Mouse (Mus musculus) MEL (cell line): ENCODE results near the gene Syt7. TPM values are rescaled to one million over a fixed set of nuclear protein-coding genes. Genes with fewer than 3 reads are reported as not detected.

Experiments
- DNase-seq: peaks from one replicate; pipeline ENCODE4 v3.0.0; 2011; ENCODE audit warnings: low read depth, low spot score
- H3K27ac ChIP-seq: 2 replicates; pipeline ENCODE4 v1.5.1; 2012; ENCODE audit warnings: low read depth, mild to moderate bottlenecking, control low read depth, low read length, moderate library complexity; ENCODE audit not compliant: control insufficient read depth
- H3K27me3 ChIP-seq, 2 experiments: fragments of 150-350 bp in 1 of 2; sonication (generic) in 1 of 2; 2 replicates each; pipeline ENCODE4 v1.6.1; 2012; ENCODE audit warnings: low read length in 2 of 2, mild to moderate bottlenecking in 2 of 2, improper control_type of control experiment in 1 of 2, moderate library complexity in 1 of 2; ENCODE audit not compliant: insufficient read depth in 2 of 2, control insufficient read depth in 1 of 2
- H3K36me3 ChIP-seq, 2 experiments: 2 replicates each; pipeline ENCODE4 v1.6.1; 2012 to 2014; ENCODE audit warnings: low read length in 2 of 2, improper control_type of control experiment in 1 of 2, inconsistent platforms in 1 of 2, mild to moderate bottlenecking in 1 of 2; ENCODE audit not compliant: insufficient read depth in 2 of 2, control insufficient read depth in 1 of 2
- H3K4me1 ChIP-seq, 2 experiments: fragments of 150-350 bp in 1 of 2; sonication (generic) in 1 of 2; 2 replicates each; pipeline ENCODE4 v1.6.1; 2012; ENCODE audit warnings: low read length in 2 of 2, improper control_type of control experiment in 1 of 2, mild to moderate bottlenecking in 1 of 2; ENCODE audit not compliant: insufficient read depth in 2 of 2, control insufficient read depth in 1 of 2
- H3K4me3 ChIP-seq, 2 experiments: fragments of 150-350 bp in 1 of 2; sonication (generic) in 1 of 2; 2 replicates each; pipeline ENCODE4 v1.5.1; 2012; ENCODE audit warnings: low read depth in 2 of 2, low read length in 2 of 2, mild to moderate bottlenecking in 2 of 2, moderate library complexity in 2 of 2, control low read depth in 1 of 2, improper control_type of control experiment in 1 of 2; ENCODE audit not compliant: control insufficient read depth in 1 of 2, insufficient read depth in 1 of 2
- H3K79me2 ChIP-seq: 2 replicates; pipeline ENCODE4 v1.6.1; 2012; ENCODE audit warnings: mild to moderate bottlenecking, low read length, moderate library complexity; ENCODE audit not compliant: control insufficient read depth, poor library complexity, insufficient read depth
- H3K9ac ChIP-seq: 2 replicates; pipeline ENCODE4 v1.6.1; 2012; ENCODE audit warnings: low read depth, mild to moderate bottlenecking, control low read depth, low read length, moderate library complexity; ENCODE audit not compliant: control insufficient read depth, poor library complexity, severe bottlenecking
- H3K9me3 ChIP-seq: fragments of 150-350 bp; sonication (generic); replicated peaks from 2 replicates; pipeline ENCODE4 v1.6.1; 2012; ENCODE audit warnings: mild to moderate bottlenecking, low read length, improper control_type of control experiment, moderate library complexity; ENCODE audit not compliant: insufficient read depth
- BHLHE40 ChIP-seq: IDR thresholded peaks from 2 replicates; pipeline ENCODE4 v1.6.1; 2012; ENCODE audit warnings: low read depth, mild to moderate bottlenecking, inconsistent platforms, low read length, improper control_type of control experiment, borderline replicate concordance
- CHD1 ChIP-seq: IDR thresholded peaks from 2 replicates; pipeline ENCODE4 v1.6.1; 2012; ENCODE audit warnings: low read depth, mild to moderate bottlenecking, inconsistent platforms, low read length, improper control_type of control experiment
- GABPA ChIP-seq: IDR thresholded peaks from 2 replicates; pipeline ENCODE4 v1.6.1; 2012; ENCODE audit warnings: low read depth, mild to moderate bottlenecking, inconsistent platforms, low read length, improper control_type of control experiment, moderate library complexity
- GATA1 ChIP-seq: IDR thresholded peaks from 2 replicates; pipeline ENCODE4 v1.6.1; 2011; ENCODE audit warnings: low read depth, low read length, improper control_type of control experiment
- JUND ChIP-seq: IDR thresholded peaks from 2 replicates; pipeline ENCODE4 v1.6.1; 2011; ENCODE audit warnings: low read depth, mild to moderate bottlenecking, improper control_type of control experiment, low read length
- MAFK ChIP-seq: IDR thresholded peaks from 2 replicates; pipeline ENCODE4 v1.6.1; 2011; ENCODE audit warnings: low read depth, mild to moderate bottlenecking, low read length, improper control_type of control experiment, borderline replicate concordance
- MAX ChIP-seq: IDR thresholded peaks from 2 replicates; pipeline ENCODE4 v1.6.1; 2011; ENCODE audit warnings: low read length, improper control_type of control experiment
- MEF2A ChIP-seq: IDR thresholded peaks from 2 replicates; pipeline ENCODE4 v1.6.1; 2014; ENCODE audit warnings: low read depth, mild to moderate bottlenecking, inconsistent platforms, low read length, improper control_type of control experiment; ENCODE audit not compliant: poor library complexity, insufficient replicate concordance, severe bottlenecking; ENCODE audit errors: extremely low read depth
- MYB ChIP-seq: IDR thresholded peaks from 2 replicates; pipeline ENCODE4 v1.6.1; 2011; ENCODE audit warnings: mild to moderate bottlenecking, low read depth, low read length, improper control_type of control experiment
- NELFE ChIP-seq: IDR thresholded peaks from 2 replicates; pipeline ENCODE4 v1.6.1; 2011; ENCODE audit warnings: low read depth, low read length, improper control_type of control experiment
- NRF1 ChIP-seq: IDR thresholded peaks from 2 replicates; pipeline ENCODE4 v1.6.1; 2014; ENCODE audit warnings: low read depth, mild to moderate bottlenecking, inconsistent platforms, low read length, improper control_type of control experiment, moderate library complexity; ENCODE audit not compliant: poor library complexity, insufficient read depth, severe bottlenecking
- POLR2A ChIP-seq, 2 experiments: IDR thresholded peaks; 2 replicates each; pipeline ENCODE4 v1.6.1; 2011 to 2012; ENCODE audit warnings: low read length in 2 of 2, mild to moderate bottlenecking in 2 of 2, control low read depth in 1 of 2, improper control_type of control experiment in 1 of 2, low read depth in 1 of 2, moderate library complexity in 1 of 2; ENCODE audit not compliant: control insufficient read depth in 1 of 2, insufficient read depth in 1 of 2, poor library complexity in 1 of 2
- POLR2AphosphoS5 ChIP-seq: IDR thresholded peaks from 2 replicates; pipeline ENCODE4 v1.6.1; 2012; ENCODE audit warnings: low read depth, borderline replicate concordance, mild to moderate bottlenecking, inconsistent platforms, low read length, moderate library complexity, mixed read lengths
- RCOR1 ChIP-seq: IDR thresholded peaks from 2 replicates; pipeline ENCODE4 v1.6.1; 2012; ENCODE audit warnings: low read depth, mild to moderate bottlenecking, inconsistent platforms, low read length, improper control_type of control experiment
- TBP ChIP-seq: IDR thresholded peaks from 2 replicates; pipeline ENCODE4 v1.8.0; 2011; ENCODE audit warnings: low read depth, low read length, improper control_type of control experiment
- ZC3H11A ChIP-seq: IDR thresholded peaks from 2 replicates; pipeline ENCODE4 v1.6.1; 2012; ENCODE audit warnings: low read depth, mild to moderate bottlenecking, inconsistent platforms, low read length, improper control_type of control experiment
- polyA plus RNA-seq, 2 experiments: library from polyadenylated mRNA; stranded (reverse) in 1 of 2; unstranded in 1 of 2; fragments of >175 nt in 1 of 2; fragments of >200 nt in 1 of 2; gene quantifications; 2 replicates each; pipeline versions ENCODE4 v1.2.1 to v1.2.4; 2012; ENCODE audit warnings: low replicate concordance in 2 of 2, low read depth in 1 of 2; ENCODE audit not compliant: insufficient read length in 2 of 2, insufficient read depth in 1 of 2, missing spikeins in 1 of 2
- total RNA-seq: library from RNA; depleted of rRNA; stranded (reverse); fragments of 300-350 nt; gene quantifications from 2 replicates; pipeline ENCODE4 v1.2.3, GENCODE M21; 2012

Syt7 gene
- total and polyA plus RNA-seq, 3 experiments: not detected

DNA sequence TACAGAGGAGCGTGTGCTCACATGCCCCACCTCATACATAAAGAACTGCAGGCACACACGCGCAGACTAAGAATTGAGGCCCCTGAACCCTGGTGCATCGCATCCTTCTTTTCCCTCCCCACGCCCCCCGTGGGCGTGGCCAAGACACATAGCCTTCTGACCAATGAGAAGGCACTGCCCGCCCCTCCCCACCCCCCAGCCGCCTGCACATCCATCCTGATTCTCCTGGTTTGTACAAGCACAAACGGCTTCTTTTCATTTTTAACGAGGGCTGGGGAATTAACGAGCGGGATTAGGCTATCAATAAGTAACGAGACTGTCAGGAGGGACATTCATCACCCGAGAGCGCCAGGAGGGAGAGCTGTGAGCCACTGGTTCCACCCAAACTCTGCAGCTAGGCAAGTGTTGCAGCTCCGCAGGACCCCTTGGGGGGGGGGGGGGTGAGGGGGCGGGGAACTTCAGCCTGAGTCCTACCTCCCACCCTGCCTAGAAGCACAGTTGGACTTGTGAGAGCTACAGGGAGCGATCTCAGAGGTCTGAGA lies 24.9 kb downstream of the Syt7 start:
- Histone ChIP-seq H3K4me3 (no peak overlapping the region), H3K27me3 (peaks cover 0 to 2% of the 10 kb centered on the region in 2 experiments; a peak in 2 of 4 replicates), H3K79me2 (no peaks in the 10 kb centered on the region), H3K36me3 (no peaks in the 10 kb centered on the region), H3K9me3 (no peaks in the 10 kb centered on the region), H3K9ac (no peak overlapping the region), H3K4me1 (no peaks in the 10 kb centered on the region), H3K27ac (no peak overlapping the region)
- no peak for TF ChIP-seq POLR2A (IDR thresholded peaks at IDR 0.05; ENCODE audit: control insufficient read depth in 1 of 2, insufficient read depth in 1 of 2, low read depth in 1 of 2, low read length in 2 of 2, poor library complexity in 1 of 2)
- no peak for TF ChIP-seq MYB
- no peak for TF ChIP-seq NRF1
- TF ChIP-seq TBP: no peak
- no peak for TF ChIP-seq POLR2AphosphoS5
- no peak for TF ChIP-seq RCOR1
- TF ChIP-seq MAX: no peak
- TF ChIP-seq NELFE: no peak
- no peak for TF ChIP-seq JUND
- DNase-seq: no peak

DNA sequence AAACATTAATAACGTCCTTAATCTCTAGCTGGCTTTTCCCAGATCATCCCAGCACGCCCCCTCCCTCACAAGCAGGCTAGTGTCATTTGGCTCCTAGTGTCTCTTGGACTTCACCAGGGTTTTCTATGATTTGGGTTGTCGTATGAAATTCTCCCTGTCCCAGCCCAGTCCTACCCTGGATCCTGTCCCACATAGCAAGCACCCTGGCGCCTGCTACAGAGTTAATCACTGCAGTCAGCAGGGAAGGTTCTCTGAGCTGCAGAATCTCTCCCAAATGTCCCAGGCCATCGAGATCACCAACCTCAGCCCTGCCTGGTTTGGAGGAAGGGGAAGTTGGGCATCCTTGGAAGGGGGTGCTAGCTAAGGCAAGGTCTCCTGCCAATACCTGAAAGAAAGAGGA lies 26.6 kb downstream of the Syt7 start:
- H3K79me2 ChIP-seq: no peaks in the 10 kb centered on the region
- no peaks in the 10 kb centered on the region for H3K9me3 ChIP-seq
- H3K4me1 ChIP-seq: no peaks in the 10 kb centered on the region
- no peak for DNase-seq
- no peaks in the 10 kb centered on the region for H3K36me3 ChIP-seq
- H3K27me3 ChIP-seq: peaks cover 0 to 2% of the 10 kb centered on the region in 2 experiments; a peak in 2 of 4 replicates
- H3K27ac ChIP-seq: no peak overlapping the region
- H3K9ac ChIP-seq: no peak overlapping the region
- H3K4me3 ChIP-seq: no peak overlapping the region
- no peak for TF ChIP-seq POLR2A (IDR thresholded peaks at IDR 0.05; ENCODE audit: control insufficient read depth in 1 of 2, insufficient read depth in 1 of 2, low read depth in 1 of 2, low read length in 2 of 2, poor library complexity in 1 of 2)
- no peak for TF ChIP-seq RCOR1
- TF ChIP-seq MEF2A: no peak
- no peak for TF ChIP-seq CHD1
- no peak for TF ChIP-seq GABPA

GRCm38 (mm10) chr19:10416889-10417288 lies 28.0 kb downstream of the Syt7 start:
- H3K9me3 ChIP-seq: no peaks in the 10 kb centered on the region
- TF ChIP-seq MAFK: no peak
- no peak for TF ChIP-seq GATA1
- TF ChIP-seq BHLHE40: no peak
- no peak for TF ChIP-seq POLR2AphosphoS5
- TF ChIP-seq ZC3H11A: no peak
- TF ChIP-seq RCOR1: no peak
- TF ChIP-seq, all 39 proteins: peak for 0
- peaks cover 0 to 2% of the 10 kb centered on the region in 2 experiments; a peak in 1 of 4 replicates for H3K27me3 ChIP-seq

More at GRCm38 (mm10) chr19:10416889-10417288, 28.0 kb downstream of the Syt7 start:
- no peak for DNase-seq
- H3K79me2 ChIP-seq: no peaks in the 10 kb centered on the region
- no peak overlapping the region for H3K27ac ChIP-seq
- no peak overlapping the region for H3K9ac ChIP-seq
- no peak overlapping the region for H3K4me3 ChIP-seq
- H3K4me1 ChIP-seq: no peaks in the 10 kb centered on the region
- no peaks in the 10 kb centered on the region for H3K36me3 ChIP-seq
